Mouse (Mus musculus) lung, adult 2 months (tissue): Measurements from ENCODE around the gene Gpc6.

Experiments
- CTCF ChIP-seq: fragments of 200-500 bp; IDR thresholded peaks from 2 replicates; pipeline ENCODE4 v1.5.1; 2011; ENCODE audit warnings: mild to moderate bottlenecking, low read length, control low read depth; ENCODE audit not compliant: insufficient read depth
- POLR2A ChIP-seq: fragments of 200-500 bp; IDR thresholded peaks from 2 replicates; pipeline ENCODE4 v1.6.1; 2011; ENCODE audit warnings: low read depth, mild to moderate bottlenecking, control low read depth, low read length, borderline replicate concordance; ENCODE audit errors: extremely low read depth

GRCm38 (mm10) chr14:117882222-117882621, 957.1 kb downstream of the Gpc6 start:
- TF ChIP-seq CTCF (peak; percentile 77), POLR2A (no peak)
